Mouse (Mus musculus): ENCODE data around the gene Igsf8.

Gene Igsf8

DNA sequence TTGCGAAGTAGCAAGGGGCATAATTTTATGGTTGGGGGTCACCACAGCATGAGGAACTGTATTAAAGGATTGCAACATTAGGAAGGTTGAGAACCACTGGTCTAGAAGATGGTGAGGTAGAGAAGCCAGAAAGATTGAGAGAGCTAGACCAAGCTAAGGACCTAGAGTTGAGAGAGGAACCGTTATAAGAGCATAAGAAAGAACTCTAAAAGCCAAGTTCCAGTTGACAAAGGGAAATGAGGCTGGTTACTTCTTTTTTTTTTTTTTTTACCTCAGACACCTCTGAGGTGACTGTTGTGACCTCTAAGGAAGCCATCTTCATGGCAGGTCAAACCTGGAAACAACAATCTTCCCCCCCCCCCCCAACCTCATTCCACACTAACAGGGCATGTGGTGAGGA is 43.7 kb downstream of the Igsf8 start:
- DNase-seq, result no peak

GRCm38 (mm10) chr1:172305635-172306034 is 44.2 kb downstream of the Igsf8 start:
- DNase-seq, result no peak

DNA sequence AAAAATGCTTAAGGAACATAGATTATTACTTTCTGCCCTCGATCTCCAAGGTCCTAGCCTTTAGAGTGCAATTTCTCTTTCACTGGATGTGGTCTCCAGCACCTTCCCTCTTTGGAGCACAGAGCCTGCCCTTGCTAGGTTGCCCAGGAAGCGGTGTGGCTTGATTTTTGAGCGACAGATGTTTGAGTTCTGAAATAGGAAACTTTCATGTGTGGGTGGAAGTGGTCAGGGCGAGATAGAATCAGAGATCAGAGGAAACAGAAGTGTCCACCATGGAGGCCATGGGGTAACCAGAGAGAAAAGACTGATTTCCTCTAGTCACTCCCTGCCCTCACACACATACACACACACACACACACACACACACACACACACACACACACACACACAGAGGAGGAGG is 44.8 kb downstream of the Igsf8 start:
- DNase-seq, result no peak

GRCm38 (mm10) chr1:172306885-172307284 is 45.4 kb downstream of the Igsf8 start:
- DNase-seq, result no peak

DNA sequence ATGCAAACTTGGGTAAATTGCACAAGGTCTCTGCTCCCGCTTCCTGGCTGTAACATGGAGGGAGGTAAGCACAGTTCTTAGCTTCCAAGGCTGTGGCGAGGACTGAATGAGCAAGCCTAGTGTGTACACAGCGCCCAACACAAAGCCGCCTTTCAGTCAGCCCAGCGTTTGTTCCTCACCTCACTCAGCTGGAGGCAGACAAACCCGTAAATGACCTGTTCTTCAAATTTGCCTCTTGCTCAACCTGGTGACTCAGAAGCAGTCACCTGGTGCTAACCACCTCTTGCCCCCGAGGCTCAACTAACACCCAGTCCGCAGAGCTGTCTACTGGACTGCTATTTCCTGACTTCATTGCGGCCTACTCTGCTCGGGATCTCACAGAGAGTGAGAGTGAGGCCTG is 46.5 kb downstream of the Igsf8 start:
- no peak for DNase-seq

- DNase-seq, result no peak
Measured at GRCm38 (mm10) chr1:172308409-172308808, 47.0 kb downstream of the Igsf8 start.

- peak; percentile 97 for DNase-seq
Measured at GRCm38 (mm10) chr1:172309699-172310398, 48.4 kb downstream of the Igsf8 start.

DNA sequence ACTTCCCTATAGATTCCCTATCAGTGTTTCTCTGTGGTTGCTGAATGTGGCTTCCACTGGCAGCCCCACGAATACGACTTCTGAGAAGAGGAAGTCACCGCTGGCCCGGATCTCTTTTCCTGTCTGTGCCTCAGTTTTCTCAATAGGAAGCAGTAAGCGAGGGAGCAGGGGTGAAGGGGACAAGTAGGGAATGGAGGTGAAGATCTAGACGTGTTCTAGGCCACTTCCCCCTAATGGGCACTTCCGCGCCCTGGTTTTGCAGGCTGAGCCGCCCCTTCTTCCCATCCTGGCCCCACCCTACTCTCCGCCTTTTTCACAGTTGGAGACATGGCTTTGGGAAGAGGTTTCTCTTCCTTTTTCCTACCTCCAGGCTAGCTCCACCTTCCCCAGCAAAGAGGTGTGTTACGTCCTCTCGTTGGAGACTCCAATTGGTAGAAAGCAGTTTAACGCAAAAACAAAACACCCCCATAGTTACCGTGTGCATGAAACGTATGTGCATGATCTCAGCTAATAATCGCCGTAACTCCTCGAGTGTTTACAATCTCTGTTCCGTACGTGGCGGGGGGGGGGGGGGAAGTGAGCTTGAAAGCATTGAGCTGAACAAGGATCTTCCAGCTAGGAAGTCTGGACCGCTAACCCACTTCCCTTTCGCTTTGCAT is 49.9 kb downstream of the Igsf8 start:
- peak; percentile 54 for DNase-seq

- DNase-seq, result peak; percentile 93
Measured at GRCm38 (mm10) chr1:172311921-172312767, 50.7 kb downstream of the Igsf8 start.

GRCm38 (mm10) chr1:172312768-172313561 is 51.5 kb downstream of the Igsf8 start:
- DNase-seq, result peak; percentile 58

- no peak for DNase-seq
Measured at GRCm38 (mm10) chr1:172313613-172314411, 52.4 kb downstream of the Igsf8 start.

DNA sequence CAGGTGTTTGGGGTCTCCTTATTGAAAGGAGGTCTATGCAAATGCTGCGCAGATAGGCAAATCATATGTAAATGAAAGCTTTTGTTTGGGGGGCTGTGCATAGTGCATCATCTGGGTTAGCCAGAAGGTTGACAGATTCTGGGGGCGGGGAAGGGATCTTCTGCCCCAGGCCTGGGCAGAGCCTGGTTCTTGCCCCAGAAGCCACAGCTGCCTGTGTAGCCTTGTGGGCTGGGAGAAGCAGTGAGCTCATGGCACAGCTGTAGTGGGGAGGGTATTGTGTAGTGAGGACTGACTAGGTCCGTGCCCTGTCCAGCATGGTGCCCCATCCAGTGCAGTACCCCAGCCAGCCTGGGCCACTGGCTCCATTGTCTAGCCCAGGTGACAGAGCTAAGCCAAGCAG is 53.5 kb downstream of the Igsf8 start:
- no peak for DNase-seq

DNA sequence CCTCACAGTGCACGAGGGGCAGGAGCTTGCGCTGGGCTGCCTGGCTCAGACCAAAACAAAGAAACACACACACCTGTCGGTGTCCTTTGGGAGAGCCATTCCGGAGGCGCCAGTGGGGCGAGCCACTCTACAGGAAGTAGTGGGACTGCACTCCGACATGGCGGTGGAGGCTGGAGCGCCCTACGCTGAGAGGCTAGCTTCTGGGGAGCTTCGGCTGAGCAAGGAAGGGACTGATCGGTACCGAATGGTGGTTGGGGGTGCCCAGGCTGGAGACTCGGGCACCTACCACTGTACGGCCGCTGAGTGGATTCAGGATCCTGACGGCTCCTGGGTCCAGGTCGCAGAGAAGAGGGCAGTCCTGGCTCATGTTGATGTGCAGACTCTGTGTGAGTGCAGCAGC is 56.0 kb downstream of the Igsf8 start:
- DNase-seq, result no peak

DNA sequence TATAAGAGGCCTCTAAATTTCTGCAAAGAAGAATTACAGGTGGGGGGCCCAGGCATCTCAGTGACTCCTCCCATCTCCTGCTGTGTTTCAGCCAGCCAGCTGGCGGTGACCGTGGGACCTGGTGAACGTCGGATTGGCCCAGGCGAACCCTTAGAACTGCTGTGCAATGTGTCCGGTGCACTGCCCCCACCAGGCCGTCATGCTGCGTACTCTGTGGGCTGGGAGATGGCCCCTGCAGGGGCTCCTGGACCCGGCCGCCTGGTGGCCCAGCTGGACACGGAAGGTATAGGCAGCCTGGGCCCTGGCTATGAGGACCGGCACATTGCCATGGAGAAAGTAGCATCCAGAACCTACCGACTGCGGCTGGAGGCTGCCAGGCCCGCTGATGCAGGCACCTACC is 56.5 kb downstream of the Igsf8 start:
- DNase-seq, result no peak

GRCm38 (mm10) chr1:172318424-172319035 is 57.1 kb downstream of the Igsf8 start:
- DNase-seq, result no peak

DNA sequence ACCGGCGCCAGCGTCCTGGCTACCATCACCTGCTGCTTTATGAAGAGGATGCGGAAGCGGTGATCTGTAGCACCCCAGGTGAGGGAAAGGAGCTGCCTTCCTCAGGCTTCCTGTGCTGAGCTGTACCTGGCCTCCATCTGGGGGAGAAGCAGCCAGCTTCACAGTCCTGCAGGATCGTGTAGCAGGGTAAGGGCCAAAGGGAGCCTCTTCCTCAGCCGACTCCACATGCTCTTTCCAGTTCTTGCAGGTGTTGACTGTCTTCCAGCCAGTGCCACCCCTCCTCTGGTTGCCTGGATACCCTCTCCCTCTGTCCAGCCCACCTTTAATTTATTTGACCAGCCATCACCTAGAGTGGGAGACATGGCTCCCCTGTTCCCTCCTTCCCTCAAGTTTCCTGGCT is 57.9 kb downstream of the Igsf8 start:
- DNase-seq, result no peak

- peak; percentile 67 for DNase-seq
Measured at GRCm38 (mm10) chr1:172319921-172320411, 58.5 kb downstream of the Igsf8 start.

DNA sequence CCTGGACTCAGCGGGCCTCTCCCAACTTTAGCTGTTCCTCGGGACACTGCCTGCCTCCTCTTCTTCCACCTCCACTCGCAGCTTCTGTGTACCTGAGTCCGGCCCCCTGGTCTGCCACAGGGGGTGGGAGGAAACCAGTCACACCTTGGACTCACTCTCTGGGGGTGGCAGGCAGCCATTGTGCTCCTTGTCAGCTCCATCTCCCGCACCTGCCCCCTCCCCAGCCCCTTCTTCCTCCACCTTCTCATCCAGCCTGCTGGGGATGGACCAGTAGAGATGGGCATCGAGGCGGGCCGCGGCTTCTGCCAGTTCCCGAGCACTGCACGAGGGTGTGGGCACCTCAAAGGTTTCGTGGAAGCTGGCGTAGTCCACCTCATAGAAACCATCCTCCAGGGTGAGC is 61.3 kb downstream of the Igsf8 start:
- no peak for DNase-seq

GRCm38 (mm10) chr1:172323298-172323697 is 61.9 kb downstream of the Igsf8 start:
- DNase-seq, result no peak

- no peak for DNase-seq
Measured at GRCm38 (mm10) chr1:172323801-172324359, 62.4 kb downstream of the Igsf8 start.

DNA sequence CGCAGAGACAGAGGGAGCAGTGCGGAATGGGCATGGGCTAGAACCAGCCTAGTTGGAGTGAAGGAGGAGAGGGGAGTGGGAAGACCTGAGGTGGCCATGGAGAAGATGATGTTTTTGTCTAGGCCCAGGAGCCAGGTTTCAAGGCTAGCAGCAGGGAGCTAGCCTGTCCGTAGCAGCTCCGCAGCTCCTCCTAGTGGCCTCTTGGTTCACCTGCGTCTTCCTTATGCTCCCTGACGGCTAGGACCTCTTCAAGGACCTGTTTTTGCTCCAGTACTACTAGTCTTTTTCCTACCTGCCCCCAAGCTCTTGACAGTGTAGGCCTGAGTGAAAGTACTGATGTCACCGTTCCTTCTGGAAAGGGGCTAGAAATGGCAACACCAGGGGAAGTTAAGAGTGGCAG is 63.3 kb downstream of the Igsf8 start:
- DNase-seq, result peak; percentile 88

All from retina, postnatal 1 day (tissue).